Mouse (Mus musculus) liver, embryonic 15.5 days (tissue): ENCODE results near the gene Scn8a. TPM values are rescaled to one million over a fixed set of nuclear protein-coding genes. Genes with fewer than 3 reads are reported as not detected.

Experiments used
- ATAC-seq: fragments of 200-750 bp; cut with Nextera tagmentation; 2 replicates; pipeline ENCODE4 v1.8.0; 2017; ENCODE audit warnings: moderate number of reproducible peaks, mild to moderate bottlenecking, moderate library complexity; ENCODE audit not compliant: insufficient read depth
- H3K27ac ChIP-seq: fragments of 300-500 bp; sonication (generic); replicated peaks from 2 replicates; pipeline ENCODE4 v1.5.1; 2015; ENCODE audit warnings: mild to moderate bottlenecking, inconsistent platforms
- H3K27me3 ChIP-seq: fragments of 300-500 bp; sonication (generic); 2 replicates; pipeline ENCODE4 v1.6.1; 2015; ENCODE audit warnings: mild to moderate bottlenecking, inconsistent platforms
- H3K36me3 ChIP-seq: fragments of 300-500 bp; sonication (generic); replicated peaks from 2 replicates; pipeline ENCODE4 v1.6.1; 2015; ENCODE audit warnings: moderate library complexity, mild to moderate bottlenecking, inconsistent platforms
- H3K4me1 ChIP-seq: fragments of 300-500 bp; sonication (generic); replicated peaks from 2 replicates; pipeline ENCODE4 v1.6.1; 2015; ENCODE audit warnings: inconsistent platforms
- H3K4me2 ChIP-seq: fragments of 300-500 bp; sonication (generic); 2 replicates; pipeline ENCODE4 v1.6.1; 2015; ENCODE audit warnings: moderate library complexity, mild to moderate bottlenecking, inconsistent platforms
- H3K4me3 ChIP-seq: fragments of 300-500 bp; sonication (generic); replicated peaks from 2 replicates; pipeline ENCODE4 v1.5.1; 2015; ENCODE audit warnings: mild to moderate bottlenecking, inconsistent platforms
- H3K9ac ChIP-seq: fragments of 300-500 bp; sonication (generic); 2 replicates; pipeline ENCODE4 v1.6.1; 2015; ENCODE audit warnings: moderate library complexity, mild to moderate bottlenecking, inconsistent platforms
- H3K9me3 ChIP-seq: fragments of 300-500 bp; sonication (generic); replicated peaks from 2 replicates; pipeline ENCODE4 v1.6.1; 2016; ENCODE audit warnings: inconsistent platforms
- WGBS: fragments of 180-500 bp; shearing (Covaris S2); methylation state at CpG from one replicate; pipeline ENCODE4 v1.1.7; 2015; ENCODE audit warnings: mixed read lengths; ENCODE audit not compliant: insufficient replicate concordance; 5-methylcytosine and 5-hydroxymethylcytosine counted together
- polyA plus RNA-seq: library from polyadenylated mRNA; unstranded; fragments of >200 nt; fragmentation: Nextera tagmentation; extraction: Ambion mirVana; gene quantifications from 2 replicates; pipeline ENCODE4 v1.2.1, GENCODE M21; 2015

Gene Scn8a
- polyA plus RNA-seq, 1 experiment from 2014 or later: 0.32 TPM

DNA sequence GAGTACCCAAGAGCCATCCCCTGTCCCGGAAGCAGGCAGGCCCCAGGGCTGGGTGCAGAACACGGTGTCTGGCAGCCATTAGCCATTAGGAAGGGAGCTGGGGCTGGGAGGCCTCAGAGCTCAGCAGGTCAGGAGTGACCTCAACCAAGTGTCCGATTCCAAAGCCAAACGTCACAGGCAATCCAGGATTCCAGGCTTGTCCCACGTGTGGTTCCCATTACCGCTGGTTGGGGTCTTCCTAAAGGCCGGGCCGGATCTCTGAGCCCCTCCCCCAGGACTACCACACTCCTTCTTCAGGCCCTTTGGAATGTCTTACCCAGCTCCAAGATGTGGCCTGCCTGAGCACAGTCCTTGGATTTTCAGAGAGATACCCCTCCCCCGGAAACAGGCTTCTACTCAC lies 225.3 kb downstream of the Scn8a start:
- 64% methylated on average over 9 of the region's 9 CpGs for WGBS
- Histone ChIP-seq H3K27ac (no peak overlapping the region), H3K27me3 (peaks cover 24% of the 10 kb centered on the region), H3K9ac (no peak overlapping the region), H3K9me3 (no peaks in the 10 kb centered on the region), H3K4me2 (no peak overlapping the region), H3K4me3 (no peak overlapping the region), H3K4me1 (peaks cover 19% of the 10 kb centered on the region; the same call in 1 of the 2 replicates), H3K36me3 (no peaks in the 10 kb centered on the region)
- ATAC-seq: no peak

GRCm38 (mm10) chr15:101095392-101095791 lies 225.7 kb downstream of the Scn8a start:
- H3K9ac ChIP-seq: no peak overlapping the region
- H3K9me3 ChIP-seq: no peaks in the 10 kb centered on the region
- H3K4me1 ChIP-seq: peaks cover 19% of the 10 kb centered on the region; the same call in 1 of the 2 replicates
- ATAC-seq: no peak
- WGBS: 45% methylated on average over 3 of the region's 3 CpGs
- no peak overlapping the region for H3K4me3 ChIP-seq
- H3K27ac ChIP-seq: no peak overlapping the region
- H3K36me3 ChIP-seq: no peaks in the 10 kb centered on the region
- peaks cover 24% of the 10 kb centered on the region for H3K27me3 ChIP-seq
- no peak overlapping the region for H3K4me2 ChIP-seq

Other genes starting within 250 kb of the Scn8a start
- gene Smagp, start 232.9 kb upstream of the Scn8a start, polyA plus RNA-seq: 9.3 and 10.8 TPM in 2 replicates
- 18.2 and 22.2 TPM in 2 replicates for gene Bin2, start 200.3 kb upstream of the Scn8a start, polyA plus RNA-seq
- 17.0 and 22.6 TPM in 2 replicates for gene Cela1, start 181.9 kb upstream of the Scn8a start, polyA plus RNA-seq
- 1.2 and 1.5 TPM in 2 replicates for gene Galnt6, start 140.5 kb upstream of the Scn8a start, polyA plus RNA-seq
- 0.25 and 0.50 TPM in 2 replicates for gene Slc4a8, start 108.1 kb upstream of the Scn8a start, polyA plus RNA-seq
- gene Gm47841, start 177.5 kb downstream of the Scn8a start, polyA plus RNA-seq: not detected in 2 replicates
- 0.07 and 0.08 TPM in 2 replicates for gene Fignl2, start 208.7 kb downstream of the Scn8a start, polyA plus RNA-seq
- gene Ankrd33, start 245.9 kb downstream of the Scn8a start, polyA plus RNA-seq: not detected in 2 replicates